Mouse (Mus musculus): ENCODE results near the gene Erich6.
A peak's percentile ranks its signal among the peaks of the same experiment; 100 is the strongest.
"Not testable (repeated sequence)": the region's sequence is repeated elsewhere in the genome, so short reads cannot be mapped to it uniquely, and the experiment has no call there.

Erich6 gene

DNA sequence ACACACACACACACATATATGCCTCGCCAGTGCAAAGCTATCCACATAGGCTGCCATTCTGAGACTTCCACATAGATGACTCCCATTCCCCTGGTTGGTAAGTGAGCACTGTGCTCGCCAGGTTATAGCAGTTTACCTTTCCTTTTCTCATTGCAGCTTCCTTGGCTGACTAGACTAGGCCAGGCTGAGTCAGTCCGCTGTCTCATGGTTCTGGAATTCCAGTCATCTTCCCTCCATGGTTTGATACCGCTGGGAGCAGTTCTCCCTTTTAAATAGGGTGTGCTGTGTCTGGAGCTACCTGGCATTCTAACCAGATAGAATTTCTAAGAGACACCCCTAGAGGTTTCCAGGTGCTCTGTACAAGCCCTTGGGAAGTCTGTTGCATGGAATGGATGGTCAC lies 9.2 kb upstream of the Erich6 start:
- DNase-seq (ENCODE audit: low read depth, low spot score) = no peak

- no peak for DNase-seq (ENCODE audit: low read depth, low spot score)
Observed at GRCm38 (mm10) chr3:58631693-58632092, 5.3 kb downstream of the Erich6 start.

- DNase-seq (ENCODE audit: low read depth, low spot score) = no peak
Observed at GRCm38 (mm10) chr3:58624981-58625380, 12.0 kb downstream of the Erich6 start.

- DNase-seq (ENCODE audit: low read depth, low spot score) = no peak
Observed at GRCm38 (mm10) chr3:58622665-58623394, 14.2 kb downstream of the Erich6 start.

DNA sequence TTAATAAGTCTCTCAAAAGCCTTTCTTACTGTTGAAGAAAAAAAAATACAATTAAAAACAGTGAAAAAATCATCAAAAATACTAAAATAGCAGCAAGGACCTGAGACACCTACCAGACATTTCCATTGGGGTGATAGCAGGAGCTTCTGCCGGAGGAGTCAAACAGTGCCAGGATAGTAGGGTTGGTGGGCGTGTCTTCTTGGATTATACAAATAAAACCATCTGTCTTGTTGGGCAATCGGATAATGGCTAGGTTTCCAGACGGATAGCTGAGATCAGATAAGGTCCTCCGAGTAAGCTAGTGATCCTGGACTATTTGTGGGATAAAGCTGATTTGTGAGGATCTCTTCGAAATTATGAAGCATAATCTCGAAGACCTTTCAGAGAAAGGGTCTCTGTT lies 15.9 kb downstream of the Erich6 start:
- no peak for DNase-seq (ENCODE audit: low read depth, low spot score)

DNA sequence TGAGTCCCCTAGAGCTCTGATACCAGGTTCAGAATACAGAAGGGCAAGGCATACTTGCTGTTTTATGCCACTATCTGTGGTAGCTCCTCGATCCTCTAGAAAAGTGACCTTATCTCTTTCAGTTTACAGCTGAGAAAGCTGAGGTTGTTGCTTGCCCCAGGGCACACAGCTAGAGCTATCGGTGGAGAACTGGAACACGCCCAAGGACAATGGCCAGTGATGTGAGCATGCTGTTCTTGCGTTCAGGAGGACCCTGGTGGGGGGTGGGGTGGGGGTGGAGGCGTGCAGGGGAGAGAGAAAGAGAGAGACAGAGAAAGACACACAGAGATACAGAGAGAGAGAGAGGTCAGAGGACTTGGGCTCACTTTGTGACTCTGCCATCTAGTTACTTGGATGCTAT lies 27.0 kb downstream of the Erich6 start:
- no peak for DNase-seq (ENCODE audit: low read depth, low spot score)

DNA sequence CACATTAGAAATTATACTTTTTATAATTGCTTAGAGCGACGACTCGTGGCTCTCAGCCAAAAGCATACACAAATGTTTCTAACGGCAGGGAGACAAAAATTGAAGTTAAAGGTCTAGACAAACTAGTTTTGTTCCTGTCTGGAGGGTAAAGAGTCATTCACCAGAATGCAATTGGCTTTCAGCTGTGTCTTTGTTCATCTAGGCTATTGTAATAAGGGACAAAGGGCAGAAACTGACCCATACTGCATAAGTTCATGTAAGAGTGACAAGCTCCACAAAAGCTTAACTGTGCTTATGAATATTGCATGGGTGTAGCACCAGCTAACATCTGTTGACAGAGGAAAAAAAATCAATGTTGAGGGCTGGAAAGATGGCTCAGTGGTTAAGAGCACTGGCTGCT lies 28.5 kb downstream of the Erich6 start:
- DNase-seq (ENCODE audit: low read depth, low spot score) = no peak

DNA sequence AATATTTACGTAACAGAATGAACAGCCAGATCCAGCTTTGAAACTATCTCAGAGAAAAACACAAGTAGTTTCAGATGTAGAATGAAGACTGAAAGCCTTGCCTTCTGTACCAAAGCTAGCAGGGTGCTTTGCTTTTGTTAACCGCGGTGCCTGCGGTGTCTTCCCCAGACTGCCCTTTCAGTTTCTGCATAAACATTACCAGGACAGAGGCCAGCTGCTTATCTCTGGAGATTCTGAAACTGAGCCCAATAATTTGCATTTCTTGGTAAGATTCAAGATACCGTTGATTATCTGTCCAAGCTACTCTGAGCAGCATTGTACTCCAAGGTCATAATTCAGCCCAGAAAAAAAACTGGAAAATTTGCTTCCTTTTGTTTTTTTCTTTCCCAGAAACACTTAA lies 43.4 kb downstream of the Erich6 start:
- no peak for DNase-seq (ENCODE audit: low read depth, low spot score)

GRCm38 (mm10) chr3:58592666-58593065 lies 44.3 kb downstream of the Erich6 start:
- DNase-seq (ENCODE audit: low read depth, low spot score) = not testable (repeated sequence)

DNA sequence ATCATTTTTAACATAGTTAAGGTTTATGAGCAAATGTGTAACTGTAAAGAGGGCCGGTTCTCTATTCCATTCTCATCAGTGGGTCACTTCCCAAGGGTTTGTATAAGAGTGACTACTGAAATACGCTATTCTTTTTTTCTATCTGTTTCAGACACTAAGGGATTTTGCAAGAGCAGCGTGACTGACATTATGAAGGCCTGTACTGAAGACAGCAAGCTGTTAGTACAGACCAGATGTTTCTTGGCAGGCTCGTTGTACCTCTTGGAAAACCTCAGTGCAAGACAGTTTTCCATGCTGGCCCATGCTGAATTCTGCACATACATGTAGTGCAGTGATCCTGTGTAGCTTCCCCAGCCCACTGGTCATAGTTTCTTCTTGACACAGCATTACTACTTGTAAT lies 46.5 kb downstream of the Erich6 start:
- DNase-seq (ENCODE audit: low read depth, low spot score) = not testable (repeated sequence)

- no peak for DNase-seq (ENCODE audit: low read depth, low spot score)
Observed at GRCm38 (mm10) chr3:58582788-58583426, 54.1 kb downstream of the Erich6 start.

DNA sequence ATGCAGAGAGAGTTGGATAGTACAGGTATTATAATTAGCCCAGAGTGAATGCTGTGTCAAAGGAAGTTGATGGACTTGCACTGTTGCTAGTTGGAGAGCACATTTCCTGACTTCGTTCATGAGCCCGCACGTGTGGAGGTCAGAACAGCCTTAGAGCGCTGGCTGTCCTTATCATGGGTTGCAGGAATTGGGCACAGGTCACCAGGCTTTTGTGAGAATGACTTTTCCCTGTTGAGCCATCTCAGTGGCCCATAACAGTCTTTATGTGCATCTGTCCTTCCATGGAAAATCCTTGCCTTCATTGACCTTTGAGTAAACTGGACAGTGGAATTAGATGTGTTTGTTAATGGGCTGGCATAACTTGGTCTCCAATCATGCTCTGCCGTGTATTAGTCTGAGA lies 54.7 kb downstream of the Erich6 start:
- no peak for DNase-seq (ENCODE audit: low read depth, low spot score)

- DNase-seq (ENCODE audit: low read depth, low spot score) = no peak
Observed at GRCm38 (mm10) chr3:58581530-58581929, 55.5 kb downstream of the Erich6 start.

DNA sequence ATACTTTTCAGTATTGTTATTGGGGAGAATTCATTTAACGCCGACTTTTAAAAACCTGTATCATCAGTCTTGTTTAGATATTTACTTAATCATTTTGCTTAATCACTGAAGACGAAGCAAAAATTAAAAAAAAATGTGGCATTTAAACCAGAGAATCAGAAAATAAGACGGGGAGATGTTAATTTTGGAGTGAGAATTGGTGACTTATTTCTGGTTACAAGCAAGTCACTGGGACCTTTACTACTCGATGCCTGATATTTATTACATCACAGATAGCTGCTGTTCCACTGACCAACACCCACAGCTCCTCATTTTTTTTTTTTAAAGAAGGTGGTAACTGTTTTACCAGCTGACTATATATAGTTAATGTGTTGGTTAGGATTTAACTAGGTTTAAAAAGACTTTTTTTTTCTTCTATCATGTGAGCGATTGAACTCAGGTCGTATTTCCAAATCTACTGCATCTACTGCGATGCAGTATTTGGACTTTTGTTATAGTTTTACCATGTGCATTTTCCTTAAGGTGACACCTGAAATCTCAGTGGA lies 59.4 kb downstream of the Erich6 start:
- DNase-seq (ENCODE audit: low read depth, low spot score) = no peak

DNA sequence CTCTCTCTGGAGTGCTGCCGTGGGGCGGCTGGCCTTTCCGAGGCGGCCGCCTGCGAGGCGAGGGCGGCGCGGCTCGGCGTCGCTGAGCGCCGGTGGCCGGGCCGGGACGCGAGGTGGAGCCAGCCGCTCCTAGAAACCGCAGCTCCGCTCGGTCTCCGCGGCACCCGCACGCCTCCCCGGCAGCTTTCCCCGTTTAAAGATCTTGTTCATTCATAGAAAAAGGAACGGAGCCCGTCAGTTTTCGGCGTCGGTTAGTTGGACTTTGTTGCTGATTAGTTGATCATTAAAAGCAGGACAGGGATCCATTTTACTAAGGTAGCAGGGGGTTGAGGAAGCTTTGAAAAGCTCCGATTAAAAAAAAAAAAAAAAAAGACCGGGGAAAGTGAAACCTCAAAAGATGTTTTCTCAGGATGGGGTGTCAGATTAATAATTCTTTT lies 59.9 kb downstream of the Erich6 start:
- peak; percentile 31 for DNase-seq (ENCODE audit: low read depth, low spot score)

DNA sequence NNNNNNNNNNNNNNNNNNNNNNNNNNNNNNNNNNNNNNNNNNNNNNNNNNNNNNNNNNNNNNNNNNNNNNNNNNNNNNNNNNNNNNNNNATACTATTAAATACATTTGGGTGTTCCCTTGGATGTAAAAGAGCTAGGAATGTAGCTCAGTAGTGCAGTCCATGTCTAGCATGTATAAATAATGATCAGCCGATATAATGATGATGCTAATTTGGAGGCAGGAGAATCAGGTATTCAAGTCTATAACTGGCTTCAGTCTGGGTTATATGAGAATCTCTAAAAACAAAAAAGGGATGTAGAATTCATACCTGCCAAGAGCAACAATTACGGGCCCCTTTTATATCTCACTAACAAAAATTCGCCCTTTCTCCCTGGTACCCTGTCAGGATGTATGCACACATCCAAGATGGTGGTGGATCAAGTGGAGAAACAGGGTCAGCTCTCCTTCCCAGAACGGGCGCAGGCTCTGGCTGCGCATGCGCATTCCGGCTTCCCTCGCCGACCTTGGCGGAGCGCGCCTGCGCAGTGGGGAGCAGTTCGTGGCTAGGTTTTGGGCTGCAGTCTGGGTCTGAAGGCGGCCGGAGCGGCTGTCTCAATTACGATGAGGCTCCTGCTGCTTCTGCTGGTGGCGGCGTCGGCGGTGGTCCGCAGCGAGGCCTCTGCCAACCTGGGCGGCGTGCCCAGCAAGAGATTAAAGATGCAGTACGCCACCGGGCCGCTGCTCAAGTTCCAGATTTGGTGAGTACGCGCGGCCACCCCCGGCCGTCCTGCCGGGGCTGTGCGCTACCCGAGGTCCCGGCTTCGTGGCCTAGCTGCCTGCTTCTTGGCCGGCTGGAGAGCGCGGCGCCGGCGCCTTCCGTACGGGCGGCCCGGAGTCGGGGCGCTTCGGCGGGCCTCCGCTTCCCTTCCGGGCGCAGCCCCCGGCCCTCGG lies 60.6 kb downstream of the Erich6 start, which contains the start of gene Selenot:
TSS of gene Selenot (plus strand) at position 500 of the 930 bp plus-strand sequence.
- DNase-seq (ENCODE audit: low read depth, low spot score) = peak; percentile 98

GRCm38 (mm10) chr3:58570821-58571220 lies 66.2 kb downstream of the Erich6 start:
- DNase-seq (ENCODE audit: low read depth, low spot score) = no peak

All from forelimb bud, embryonic 11.5 days (tissue).